Mouse (Mus musculus): Measurements from ENCODE around the gene Map4k1.

The Map4k1 gene

DNA sequence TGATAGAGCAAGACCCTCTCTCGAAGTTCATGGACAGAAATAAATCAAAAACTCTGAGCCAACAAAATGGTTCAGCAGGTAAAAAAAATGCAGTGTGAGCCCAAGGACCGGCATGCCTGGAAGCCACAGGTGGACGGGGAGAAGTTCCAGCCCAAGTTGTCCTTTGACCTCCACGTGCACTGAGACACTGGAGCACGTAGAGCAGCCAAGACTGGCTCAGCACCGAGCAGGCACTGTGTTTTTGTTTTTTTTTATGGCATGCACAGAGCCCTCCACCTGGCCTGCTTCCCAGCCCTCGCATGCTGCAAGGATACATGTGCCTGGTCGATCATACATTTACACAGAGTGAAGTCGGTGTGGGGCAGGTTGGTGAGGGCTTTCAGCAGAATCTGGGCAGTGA lies 4.3 kb upstream of the Map4k1 start:
- in situ Hi-C loops (cut with MboI, MseI) = no loop called here

- in situ Hi-C loops (cut with MboI, MseI) = loop anchor here (10.0 kb wide), 1 partner anchor 52 kb away; no protein-coding TSS in a partner anchor
Measured at GRCm38 (mm10) chr7:28982274-28983013, 594 bp downstream of the Map4k1 start.

DNA sequence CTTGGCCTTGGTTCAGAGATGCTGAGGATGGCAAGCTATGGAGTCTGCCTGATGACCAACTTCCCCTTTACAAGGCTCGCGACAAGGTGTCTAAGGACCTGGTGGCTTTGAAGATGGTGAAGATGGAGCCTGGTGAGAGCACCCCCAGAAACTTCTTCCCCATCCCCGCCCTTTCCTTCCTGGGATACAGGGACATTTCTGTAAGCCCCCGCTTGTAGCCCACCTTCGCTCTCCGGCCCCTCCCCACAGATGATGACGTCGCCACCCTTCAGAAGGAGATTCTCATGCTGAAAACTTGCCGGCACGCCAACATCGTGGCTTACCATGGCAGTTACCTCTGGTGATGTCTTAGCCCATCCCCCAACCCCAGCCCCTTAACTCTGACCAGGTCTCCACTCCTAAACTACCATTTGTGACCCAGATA lies 1.3 kb downstream of the Map4k1 start:
- in situ Hi-C loops (cut with MboI, MseI) = loop anchor here (10.0 kb wide), 1 partner anchor 52 kb away; no protein-coding TSS in a partner anchor

GRCm38 (mm10) chr7:28983849-28984248 lies 2.0 kb downstream of the Map4k1 start:
- in situ Hi-C loops (cut with MboI, MseI) = loop anchor here (10.0 kb wide), 1 partner anchor 51 kb away; no protein-coding TSS in a partner anchor

DNA sequence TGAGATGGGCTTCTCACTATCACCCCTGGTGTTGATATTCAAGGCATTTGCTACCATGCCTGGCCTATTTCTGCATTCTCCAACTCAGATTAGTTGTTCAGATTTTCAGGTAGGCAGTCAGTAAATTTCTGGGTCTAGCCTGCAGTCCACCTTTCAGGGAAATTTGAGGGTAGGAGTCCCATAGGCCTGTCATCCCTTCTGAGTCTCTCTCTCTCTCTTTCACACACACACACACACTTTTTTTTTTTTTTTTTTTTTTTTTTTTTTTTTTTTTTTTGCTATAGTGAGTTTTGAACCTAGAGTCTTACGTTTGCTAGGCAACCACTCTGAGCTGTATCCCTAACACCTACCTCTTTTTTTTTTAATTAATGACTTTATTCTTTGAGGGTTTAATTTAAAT lies 2.6 kb downstream of the Map4k1 start:
- in situ Hi-C loops (cut with MboI, MseI) = loop anchor here (10.0 kb wide), 1 partner anchor 50 kb away; no protein-coding TSS in a partner anchor

- in situ Hi-C loops (cut with MboI, MseI) = loop anchor here (10.0 kb wide), 1 partner anchor 50 kb away; no protein-coding TSS in a partner anchor
Measured at GRCm38 (mm10) chr7:28985207-28985606, 3.4 kb downstream of the Map4k1 start.

DNA sequence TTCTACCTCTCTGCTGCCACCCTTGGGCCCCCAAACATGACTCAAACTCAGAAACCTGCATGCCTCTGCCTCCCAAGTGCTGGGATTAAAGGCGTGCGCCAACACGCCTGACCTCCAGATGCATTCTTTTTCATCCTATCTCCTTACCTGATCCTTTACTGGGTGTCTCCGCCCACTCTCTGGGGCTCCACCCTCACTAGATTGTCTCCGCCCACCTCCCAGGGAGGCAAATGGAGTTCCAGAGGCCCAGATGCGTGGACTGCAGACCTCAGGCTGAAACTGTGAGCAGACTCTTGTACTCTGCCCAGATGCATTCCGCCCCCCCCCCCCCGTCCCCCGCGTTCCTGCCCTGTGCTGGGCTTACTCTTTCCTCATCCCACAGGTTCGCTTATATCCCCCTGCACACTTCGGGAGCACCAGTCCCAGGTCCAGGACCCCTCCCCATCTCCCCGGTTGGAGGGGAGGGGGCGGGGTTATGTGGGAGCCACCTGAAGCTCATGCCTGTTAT lies 9.0 kb downstream of the Map4k1 start:
- in situ Hi-C loops (cut with MboI, MseI) = no loop called here

DNA sequence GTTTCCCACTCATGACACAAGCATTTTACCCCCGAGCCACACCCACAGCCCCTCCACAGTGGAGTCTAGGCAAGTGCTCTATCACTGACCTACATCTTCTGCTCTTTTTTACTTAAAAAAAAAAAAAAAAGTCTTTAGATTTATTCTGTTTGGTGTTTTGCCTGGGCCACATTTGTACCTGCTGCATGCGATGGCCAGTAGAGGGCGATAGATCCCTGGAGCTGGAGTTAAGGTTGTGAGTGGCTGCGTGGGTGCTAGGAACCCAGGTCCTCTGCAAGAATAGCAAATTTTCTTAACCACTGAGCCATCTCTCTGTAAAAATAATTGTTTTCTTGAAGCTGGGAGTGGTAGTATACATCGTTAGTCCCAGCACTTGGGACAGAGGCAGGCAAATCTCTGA lies 9.8 kb downstream of the Map4k1 start:
- in situ Hi-C loops (cut with MboI, MseI) = no loop called here

DNA sequence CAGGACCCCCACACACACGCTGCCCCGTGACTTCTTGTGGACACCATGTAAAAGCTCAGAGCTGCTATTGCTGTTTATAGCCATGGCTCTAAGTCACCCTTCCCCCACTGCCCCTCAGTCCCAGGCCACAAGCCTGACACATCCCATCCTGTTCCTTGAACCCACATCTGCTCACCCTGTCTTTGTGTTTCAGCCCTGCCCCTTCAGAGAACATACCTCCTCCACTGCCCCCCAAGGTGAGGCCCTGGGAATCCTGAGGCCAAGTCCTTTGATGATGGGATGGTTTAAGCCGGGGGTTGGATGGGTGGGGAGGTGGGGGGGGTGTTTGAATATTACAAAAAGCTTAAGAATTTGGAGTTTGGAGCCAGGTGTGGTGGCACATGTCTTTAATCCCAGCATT lies 11.1 kb downstream of the Map4k1 start:
- in situ Hi-C loops (cut with MboI, MseI) = no loop called here

GRCm38 (mm10) chr7:28993402-28993801 lies 11.6 kb downstream of the Map4k1 start:
- in situ Hi-C loops (cut with MboI, MseI) = no loop called here

DNA sequence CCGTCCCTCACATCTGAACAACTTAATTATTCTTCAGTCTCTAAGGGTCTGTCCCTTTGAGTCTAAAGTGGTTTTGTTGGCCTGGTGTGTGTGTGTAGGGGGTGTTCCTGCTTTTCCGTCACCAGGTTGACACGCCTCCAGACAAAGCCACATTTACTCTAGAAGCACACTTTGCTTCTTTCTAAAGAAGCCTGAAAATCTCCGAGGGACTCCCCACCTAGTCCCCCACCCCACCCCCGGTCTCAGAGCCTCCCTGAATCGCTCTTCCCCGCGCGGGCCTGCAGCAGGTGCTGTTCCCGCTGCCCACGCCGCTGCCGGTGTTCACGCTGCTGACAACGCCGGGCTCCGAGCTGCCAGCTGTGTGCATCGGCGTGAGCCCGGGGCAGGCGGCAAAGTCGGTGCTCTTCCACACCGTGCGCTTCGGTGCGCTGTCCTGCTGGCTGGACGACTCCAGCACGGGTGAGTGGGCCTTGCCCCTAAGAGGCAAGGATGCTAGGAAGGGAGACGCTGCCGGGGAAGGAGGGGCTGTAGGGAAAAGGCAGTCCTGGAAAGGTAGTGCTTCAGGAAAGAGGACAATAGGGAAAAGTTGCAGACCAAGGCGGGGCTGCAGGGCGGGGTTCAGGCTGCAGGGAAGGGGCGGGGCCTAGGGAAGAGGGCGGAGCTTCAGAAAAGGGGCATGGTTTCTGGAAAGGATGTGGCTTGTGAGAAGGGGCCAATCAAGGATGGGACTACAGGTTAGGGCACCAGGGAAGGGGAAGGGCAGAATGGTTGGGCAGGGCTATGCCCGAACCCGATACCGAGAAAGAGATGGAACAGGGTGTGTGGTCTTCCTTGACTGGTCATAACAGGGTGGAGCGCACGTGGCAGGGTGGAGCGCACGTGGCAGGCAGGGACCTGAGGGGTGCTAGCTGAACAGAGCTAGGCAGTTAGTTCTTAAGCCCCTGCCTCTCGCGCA lies 19.1 kb downstream of the Map4k1 start:
- in situ Hi-C loops (cut with MboI, MseI) = no loop called here

DNA sequence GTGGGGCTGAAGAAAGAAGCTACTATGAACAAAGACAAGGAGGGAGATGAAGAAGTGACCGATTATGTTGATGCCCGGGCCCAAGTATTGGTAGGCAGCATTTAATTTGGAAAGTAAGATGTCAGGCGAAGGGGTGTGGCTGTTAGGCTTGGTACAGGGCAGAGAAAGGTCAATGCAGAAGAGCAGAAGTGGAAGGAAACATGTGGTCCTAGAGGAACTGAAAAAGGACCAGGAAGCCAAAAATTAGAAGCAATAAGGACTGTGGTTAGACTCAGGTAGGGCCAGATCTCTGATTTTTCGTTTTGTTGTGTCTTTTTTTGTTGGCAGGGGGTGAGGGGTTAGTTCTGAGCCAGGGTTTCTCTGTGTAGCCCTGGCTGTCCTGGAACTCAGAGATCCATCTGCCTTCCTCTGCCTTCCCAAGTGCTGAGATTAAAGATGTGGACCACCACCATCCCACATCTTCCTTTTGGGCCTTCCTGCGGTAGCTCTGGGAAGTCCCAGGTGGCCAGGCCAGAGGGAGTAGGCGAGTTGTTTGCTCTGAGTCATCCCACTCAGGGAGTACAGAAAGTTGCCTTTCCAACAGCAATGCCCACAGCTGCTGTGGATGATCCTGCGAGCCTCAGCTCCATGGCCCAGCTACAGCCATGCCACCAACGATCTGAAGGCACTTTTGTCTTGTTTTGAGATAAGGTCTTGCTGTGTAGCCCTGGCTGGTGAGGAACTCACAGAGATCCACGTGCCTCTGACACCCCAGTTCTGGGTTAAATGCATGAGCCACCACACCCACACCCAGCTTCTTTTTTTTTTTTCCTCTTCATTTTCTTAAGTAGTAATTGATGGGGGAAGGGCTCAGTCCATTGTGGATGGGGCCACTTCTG lies 25.6 kb downstream of the Map4k1 start:
- in situ Hi-C loops (cut with MboI, MseI) = no loop called here

DNA sequence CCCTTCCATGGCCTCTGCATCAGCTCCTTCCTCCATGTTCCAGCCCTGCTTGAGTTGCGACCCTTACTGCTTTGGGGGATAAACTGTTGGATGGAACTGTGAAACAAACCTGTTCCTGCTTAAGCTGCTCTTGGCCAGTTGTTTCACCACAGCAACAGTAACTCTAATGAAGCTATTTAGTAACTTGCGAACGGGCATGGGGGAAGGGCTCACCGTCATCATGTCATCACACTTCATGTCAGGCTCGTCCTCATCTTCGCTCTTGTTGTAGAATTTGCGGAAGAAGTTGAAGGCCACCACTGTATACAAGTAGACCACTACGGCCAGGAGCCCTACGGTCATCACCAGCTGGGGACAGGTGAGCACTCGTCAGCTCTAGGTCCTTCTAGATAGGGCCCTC lies 26.3 kb downstream of the Map4k1 start:
- in situ Hi-C loops (cut with MboI, MseI) = no loop called here

GRCm38 (mm10) chr7:29008714-29009113 lies 26.9 kb downstream of the Map4k1 start:
- in situ Hi-C loops (cut with MboI, MseI) = no loop called here

GRCm38 (mm10) chr7:29014984-29015383 lies 33.1 kb downstream of the Map4k1 start:
- in situ Hi-C loops (cut with MboI, MseI) = no loop called here

DNA sequence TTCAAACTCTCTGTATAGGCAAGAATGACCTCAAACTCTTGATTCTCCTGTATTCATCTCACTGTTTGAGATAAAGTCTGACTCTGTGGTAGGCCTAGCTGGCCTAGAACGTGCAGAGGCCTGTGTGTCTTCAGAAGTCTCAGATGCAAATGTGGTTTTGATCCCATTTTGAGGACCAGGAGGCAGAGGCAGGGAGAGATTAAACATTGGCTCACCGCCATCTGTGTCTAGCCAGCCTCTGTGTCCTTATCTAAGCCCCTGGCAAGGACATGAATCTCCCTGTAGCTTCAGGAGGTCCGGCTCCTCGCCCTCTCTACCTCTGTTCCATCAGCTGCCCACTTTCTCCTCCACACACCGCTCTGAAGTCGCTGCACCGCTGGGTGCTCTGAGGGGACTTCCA lies 34.6 kb downstream of the Map4k1 start:
- in situ Hi-C loops (cut with MboI, MseI) = no loop called here

DNA sequence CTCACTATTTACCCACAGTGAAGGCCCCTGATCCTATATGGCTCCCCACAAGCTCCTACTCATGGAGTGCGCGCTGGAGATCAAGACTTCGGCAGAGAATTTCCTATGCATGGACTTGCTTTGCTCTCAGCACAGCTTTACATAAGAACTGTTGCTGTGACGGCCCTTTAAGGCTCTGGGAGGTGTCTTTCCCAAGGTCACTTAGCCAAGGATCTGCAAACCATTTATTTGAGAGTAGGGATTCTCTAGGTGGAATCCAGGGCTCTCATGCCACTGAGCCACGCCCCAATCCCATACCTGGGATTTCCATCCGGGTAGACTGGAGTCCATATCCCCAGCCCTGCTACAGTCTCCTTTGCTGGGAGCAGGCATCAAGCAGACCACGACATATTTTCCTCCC lies 35.4 kb downstream of the Map4k1 start:
- in situ Hi-C loops (cut with MboI, MseI) = no loop called here

GRCm38 (mm10) chr7:29019447-29020220 lies 37.8 kb downstream of the Map4k1 start:
- in situ Hi-C loops (cut with MboI, MseI) = no loop called here

- in situ Hi-C loops (cut with MboI, MseI) = no loop called here
Measured at GRCm38 (mm10) chr7:29022479-29022878, 40.6 kb downstream of the Map4k1 start.

DNA sequence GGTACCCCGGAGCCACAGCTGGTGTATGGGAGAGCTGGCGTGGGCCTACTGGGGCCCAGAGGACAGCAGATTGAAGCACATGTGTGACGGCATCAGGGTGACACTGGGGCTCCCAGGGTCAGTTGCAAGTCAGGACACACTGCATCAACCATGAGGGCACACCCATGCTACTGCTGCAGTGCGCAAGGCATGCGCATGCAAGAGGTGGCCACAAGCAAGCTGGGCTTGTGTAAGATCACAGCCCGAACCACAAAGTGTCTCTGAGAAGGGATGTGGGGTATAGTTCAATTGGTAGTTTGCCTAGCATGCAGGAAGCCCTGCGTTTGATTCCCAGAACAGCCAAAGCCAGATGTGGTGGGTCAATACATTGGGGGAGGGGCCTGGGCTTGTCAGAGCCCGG lies 41.7 kb downstream of the Map4k1 start:
- in situ Hi-C loops (cut with MboI, MseI) = no loop called here
